Mouse (Mus musculus) midbrain, embryonic 10.5 days (tissue): ENCODE measurements around the gene Slc29a1. TPM values are rescaled to one million over a fixed set of nuclear protein-coding genes. Genes with fewer than 3 reads are reported as not detected.

Experiments
- DNase-seq: peaks from one replicate; pipeline ENCODE4 v3.0.0-alpha.2; 2017; ENCODE audit warnings: low spot score
- H3K27ac ChIP-seq: fragments of 300-500 bp; sonication (generic); replicated peaks from 2 replicates; pipeline ENCODE4 v1.5.1; 2016; ENCODE audit warnings: mild to moderate bottlenecking
- H3K27me3 ChIP-seq: fragments of 300-500 bp; sonication (generic); 2 replicates; pipeline ENCODE4 v1.6.1; 2016; ENCODE audit warnings: low read depth, mild to moderate bottlenecking; ENCODE audit not compliant: poor library complexity, severe bottlenecking
- H3K36me3 ChIP-seq: fragments of 300-500 bp; sonication (generic); 2 replicates; pipeline ENCODE4 v1.6.1; 2016; ENCODE audit warnings: mild to moderate bottlenecking, moderate library complexity
- H3K4me1 ChIP-seq: fragments of 300-500 bp; sonication (generic); 2 replicates; pipeline ENCODE4 v1.6.1; 2016
- H3K4me3 ChIP-seq: fragments of 300-500 bp; sonication (generic); 2 replicates; pipeline ENCODE4 v1.5.1; 2016; ENCODE audit warnings: mild to moderate bottlenecking, moderate library complexity
- H3K9me3 ChIP-seq: fragments of 300-500 bp; sonication (generic); replicated peaks from 2 replicates; pipeline ENCODE4 v1.6.1; 2016; ENCODE audit warnings: mild to moderate bottlenecking
- WGBS: fragments of 180-500 bp; shearing (Covaris S2); methylation state at CpG from one replicate; pipeline ENCODE4 v1.1.7; 2016; 5-methylcytosine and 5-hydroxymethylcytosine counted together
- polyA plus RNA-seq: library from polyadenylated mRNA; unstranded; fragments of >200 nt; fragmentation: Nextera tagmentation; extraction: Ambion mirVana; gene quantifications from 2 replicates; pipeline ENCODE4 v1.2.1, GENCODE M21; 2016

Slc29a1 gene
- polyA plus RNA-seq, 1 experiment from 2014 or later = 70.6 TPM

- Histone ChIP-seq H3K36me3 (peaks cover 3% of the 10 kb centered on the region; the same call in 1 of the 2 replicates), H3K4me1 (peaks cover 45% of the 10 kb centered on the region), H3K9me3 (no peaks in the 10 kb centered on the region), H3K27me3 (peaks cover 28% of the 10 kb centered on the region), H3K4me3 (0 out of 2 replicates have a peak overlapping the region, but pooled peaks have one; percentile 8), H3K27ac (no peak overlapping the region)
- 71% methylated on average over 16 of the region's 16 CpGs for WGBS
- no peak for DNase-seq
These were observed 41.2 kb downstream of the Slc29a1 start for GRCm38 (mm10) chr17:45557998-45558862.

DNA sequence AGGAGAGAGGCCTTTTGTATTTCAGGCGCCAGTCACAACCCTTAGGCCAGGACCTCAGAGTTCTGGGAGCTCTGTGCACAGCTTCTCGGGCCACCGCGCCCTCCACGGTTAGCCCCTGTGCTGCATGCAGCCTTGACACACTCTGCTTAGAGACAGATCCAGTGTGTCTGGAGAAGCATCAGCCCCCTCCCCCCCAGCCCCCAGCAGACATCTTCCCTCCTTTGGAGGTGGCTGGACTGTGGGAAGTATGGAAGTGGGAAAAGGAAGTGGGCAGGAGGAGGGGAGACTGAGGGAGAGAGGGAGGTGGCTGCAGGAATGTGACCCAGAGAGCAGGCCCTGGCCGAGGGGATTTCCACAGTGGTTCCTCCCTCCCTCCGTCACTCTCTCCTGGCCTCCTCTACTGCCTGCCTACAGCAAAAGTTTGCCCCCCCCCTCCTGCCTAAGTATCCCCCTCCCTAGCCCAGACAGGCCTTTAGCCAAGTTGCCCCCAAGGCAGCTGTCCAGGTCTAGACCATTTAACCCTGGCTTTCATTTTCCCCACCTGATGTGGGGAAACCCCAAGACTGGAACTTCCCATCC, 42.1 kb downstream of the Slc29a1 start:
- H3K4me3 ChIP-seq = peak overlapping the region; percentile 78
- 72% methylated on average over 7 of the region's 7 CpGs for WGBS
- no peak overlapping the region; the same call in 1 of the 2 replicates for H3K27ac ChIP-seq
- H3K9me3 ChIP-seq = no peaks in the 10 kb centered on the region
- peaks cover 28% of the 10 kb centered on the region for H3K27me3 ChIP-seq
- DNase-seq = no peak
- H3K4me1 ChIP-seq = peaks cover 45% of the 10 kb centered on the region
- H3K36me3 ChIP-seq = peaks cover 3% of the 10 kb centered on the region; the same call in 1 of the 2 replicates

- 74% methylated on average over 3 of the region's 3 CpGs for WGBS
- peak overlapping the region; percentile 78 for H3K4me3 ChIP-seq
- DNase-seq = no peak
- H3K9me3 ChIP-seq = no peaks in the 10 kb centered on the region
- H3K4me1 ChIP-seq = peaks cover 51% of the 10 kb centered on the region
- peaks cover 28% of the 10 kb centered on the region for H3K27me3 ChIP-seq
- peaks cover 3% of the 10 kb centered on the region; the same call in 1 of the 2 replicates for H3K36me3 ChIP-seq
- no peak overlapping the region for H3K27ac ChIP-seq
These were observed 42.7 kb downstream of the Slc29a1 start for GRCm38 (mm10) chr17:45556514-45557245.

DNA sequence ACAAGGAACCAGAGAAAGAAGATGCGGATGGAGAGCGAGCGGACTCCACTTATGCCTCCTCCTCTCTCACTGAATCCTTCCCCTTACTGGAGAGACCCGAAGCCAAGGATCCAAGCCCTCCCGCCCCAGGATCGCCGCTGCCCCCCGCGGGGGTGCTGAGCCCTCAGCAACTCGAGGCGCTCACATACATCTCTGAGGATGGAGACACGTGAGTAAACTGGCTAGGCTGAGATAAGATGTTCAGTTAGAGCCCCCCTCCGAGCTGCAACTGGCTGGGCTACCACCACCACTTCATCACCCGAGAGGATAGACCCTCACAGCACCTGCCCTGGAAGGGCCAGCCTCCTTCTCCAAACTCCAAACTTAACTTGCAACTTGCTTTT, 43.3 kb downstream of the Slc29a1 start:
- Histone ChIP-seq H3K4me1 (peaks cover 57% of the 10 kb centered on the region), H3K4me3 (peak overlapping the region; percentile 78), H3K27me3 (peaks cover 28% of the 10 kb centered on the region), H3K27ac (peak overlapping the region; percentile 81), H3K36me3 (peaks cover 3% of the 10 kb centered on the region; the same call in 1 of the 2 replicates), H3K9me3 (no peaks in the 10 kb centered on the region)
- 3% methylated on average over 14 of the region's 14 CpGs for WGBS
- no peak for DNase-seq

DNA sequence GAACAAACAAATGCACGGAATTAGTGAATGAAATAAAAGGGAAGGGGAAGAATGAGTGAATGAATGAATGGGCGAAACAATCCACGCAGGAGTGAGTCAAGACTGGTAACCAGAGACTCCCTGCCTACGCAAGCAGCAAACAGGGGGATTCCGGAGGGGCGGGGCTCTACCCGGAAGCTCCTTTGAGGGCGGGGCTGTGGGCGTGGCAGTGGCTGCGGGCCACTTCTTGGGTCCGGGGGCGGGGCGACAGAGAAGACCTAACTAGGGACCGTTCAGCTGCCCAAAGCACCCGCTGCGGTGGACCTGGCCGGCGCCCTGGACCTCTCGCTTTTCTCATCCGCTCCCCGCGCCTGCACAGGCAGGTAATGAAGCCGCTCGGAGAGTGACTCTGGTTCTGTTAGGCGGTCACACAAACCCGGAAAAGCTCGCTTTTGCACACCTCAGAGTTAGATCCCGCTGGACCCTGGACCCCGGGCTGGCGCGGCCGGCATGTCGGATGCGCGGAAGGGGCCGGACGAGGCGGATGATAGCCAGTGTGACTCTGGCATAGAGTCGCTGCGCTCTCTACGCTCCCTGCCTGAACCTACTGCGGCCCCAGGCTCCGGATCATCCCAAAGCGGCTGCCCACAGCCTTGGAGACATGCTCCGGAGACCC, 43.8 kb downstream of the Slc29a1 start, which contains the start of gene Nfkbie:
TSS of gene Nfkbie (plus strand) at position 252 of the 655 bp plus-strand sequence.
- under 1% methylated on average over 45 of the region's 45 CpGs for WGBS
- Histone ChIP-seq H3K4me1 (peaks cover 62% of the 10 kb centered on the region), H3K9me3 (no peaks in the 10 kb centered on the region), H3K27ac (peak within 1 kb of the TSS; percentile 81), H3K27me3 (peaks cover 29% of the 10 kb centered on the region), H3K4me3 (peak within 1 kb of the TSS; percentile 78), H3K36me3 (peaks cover 3% of the 10 kb centered on the region; the same call in 1 of the 2 replicates)
- peak; percentile 97 for DNase-seq

- no peak overlapping the region for H3K27ac ChIP-seq
- 59% methylated on average over 1 of the region's 1 CpGs for WGBS
- H3K27me3 ChIP-seq = peaks cover 35% of the 10 kb centered on the region
- DNase-seq = no peak
- H3K9me3 ChIP-seq = no peaks in the 10 kb centered on the region
- H3K4me3 ChIP-seq = 0 out of 2 replicates have a peak overlapping the region, but pooled peaks have one; percentile 3
- peaks cover 72% of the 10 kb centered on the region for H3K4me1 ChIP-seq
- no peaks in the 10 kb centered on the region for H3K36me3 ChIP-seq
These were observed 45.0 kb downstream of the Slc29a1 start for GRCm38 (mm10) chr17:45554420-45554819.

- Histone ChIP-seq H3K27ac (no peak overlapping the region), H3K36me3 (no peaks in the 10 kb centered on the region), H3K4me3 (no peak overlapping the region), H3K9me3 (no peaks in the 10 kb centered on the region), H3K27me3 (peaks cover 38% of the 10 kb centered on the region), H3K4me1 (peaks cover 73% of the 10 kb centered on the region)
- 91% methylated on average over 3 of the region's 3 CpGs for WGBS
- DNase-seq = no peak
These were observed 46.3 kb downstream of the Slc29a1 start for GRCm38 (mm10) chr17:45553065-45553464.

- H3K4me1 ChIP-seq = peaks cover 68% of the 10 kb centered on the region
- WGBS = 5% methylated on average over 8 of the region's 8 CpGs
- H3K9me3 ChIP-seq = no peaks in the 10 kb centered on the region
- H3K4me3 ChIP-seq = peak overlapping the region; percentile 14; the same call in 1 of the 2 replicates
- H3K27ac ChIP-seq = peak overlapping the region; percentile 23; the same call in 1 of the 2 replicates
- H3K27me3 ChIP-seq = peaks cover 39% of the 10 kb centered on the region
- peaks cover 1% of the 10 kb centered on the region for H3K36me3 ChIP-seq
- DNase-seq = peak; percentile 79
These were observed 47.5 kb downstream of the Slc29a1 start for GRCm38 (mm10) chr17:45551816-45552451.

DNA sequence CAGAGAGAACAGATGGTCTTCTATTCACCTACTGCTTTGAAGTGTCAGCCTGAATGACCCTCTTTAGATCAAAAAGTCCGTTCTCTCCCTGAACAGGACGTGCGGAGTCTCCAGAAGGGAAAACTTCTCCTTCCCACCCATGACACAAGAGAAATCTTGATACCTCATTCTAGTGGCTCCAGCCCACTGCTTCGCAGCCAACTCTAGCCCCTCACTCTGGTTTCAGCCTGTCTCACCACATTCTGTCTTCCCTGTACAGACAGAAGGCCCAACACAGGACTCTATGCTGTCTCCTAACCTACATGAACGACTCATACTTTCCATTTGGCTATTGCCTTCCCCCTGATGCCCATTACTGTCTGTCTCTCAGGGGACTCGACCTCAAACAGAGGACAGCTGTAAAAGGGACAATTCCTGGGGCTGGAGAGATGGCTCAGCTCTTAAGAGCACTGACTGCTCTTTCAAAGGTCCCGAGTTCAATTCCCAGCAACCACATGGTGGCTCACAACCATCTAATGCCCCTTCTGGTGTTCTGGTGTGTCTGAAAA, 48.1 kb downstream of the Slc29a1 start:
- H3K9me3 ChIP-seq = no peaks in the 10 kb centered on the region
- WGBS = 58% methylated on average over 7 of the region's 7 CpGs
- DNase-seq = no peak
- peaks cover 7% of the 10 kb centered on the region for H3K36me3 ChIP-seq
- peaks cover 39% of the 10 kb centered on the region for H3K27me3 ChIP-seq
- H3K27ac ChIP-seq = 0 out of 2 replicates have a peak overlapping the region, but pooled peaks have one; percentile 34
- H3K4me1 ChIP-seq = peaks cover 62% of the 10 kb centered on the region
- H3K4me3 ChIP-seq = no peak overlapping the region

DNA sequence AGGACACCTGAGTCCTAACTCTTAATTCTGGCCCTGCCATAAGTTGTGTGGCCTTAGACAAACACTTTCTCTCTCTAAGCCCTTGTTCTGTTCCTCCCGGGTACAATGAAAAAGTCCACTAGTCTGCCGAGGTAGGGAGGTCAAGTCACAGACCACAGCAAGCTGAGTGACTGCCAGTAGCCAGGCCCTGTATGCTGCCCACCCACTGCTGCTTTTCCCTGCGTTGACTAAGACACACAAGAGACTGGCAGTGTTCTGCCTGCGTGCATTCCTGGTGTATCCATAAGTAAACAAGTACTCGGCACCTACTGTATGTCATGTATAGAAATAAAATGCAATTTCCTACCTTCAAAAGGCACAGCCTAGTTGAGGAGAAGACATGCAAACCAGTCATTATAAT, 49.2 kb downstream of the Slc29a1 start:
- peaks cover 61% of the 10 kb centered on the region for H3K4me1 ChIP-seq
- H3K27ac ChIP-seq = peak overlapping the region; percentile 99
- peak; percentile 14 for DNase-seq
- H3K4me3 ChIP-seq = peak overlapping the region; percentile 96
- 31% methylated on average over 5 of the region's 5 CpGs for WGBS
- H3K27me3 ChIP-seq = peaks cover 44% of the 10 kb centered on the region
- H3K36me3 ChIP-seq = peaks cover 9% of the 10 kb centered on the region
- H3K9me3 ChIP-seq = no peaks in the 10 kb centered on the region

DNA sequence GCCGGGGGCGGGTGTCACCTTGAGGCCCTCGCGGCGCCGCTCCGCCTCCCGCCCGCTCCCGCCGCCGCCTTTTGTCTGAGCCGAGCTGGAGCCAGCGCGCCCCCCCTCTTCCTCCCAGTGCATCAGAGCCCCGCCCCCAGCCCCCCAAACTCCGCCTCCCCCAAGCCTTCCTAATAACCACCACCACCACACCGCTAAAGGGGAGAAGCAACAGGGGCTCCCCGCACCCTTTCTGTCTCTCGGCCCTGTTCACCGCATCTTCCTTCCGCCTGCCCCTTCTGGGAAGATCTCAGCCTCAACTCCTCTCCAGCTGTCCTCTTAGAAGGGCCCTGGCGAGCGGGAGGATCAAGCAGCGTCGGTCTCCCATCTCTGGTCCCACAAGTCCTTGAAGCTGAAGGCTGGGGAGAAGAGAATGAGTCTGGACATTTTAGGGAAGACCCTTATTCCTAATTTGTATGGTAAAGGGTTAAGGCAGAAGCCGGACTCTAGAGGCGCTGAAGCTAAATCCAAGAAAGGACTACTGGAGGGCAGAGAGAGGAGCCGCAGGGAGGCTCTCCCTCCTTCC, 49.7 kb downstream of the Slc29a1 start, which contains the start of gene Tmem151b:
TSS of gene Tmem151b (minus strand) at position 61 of the 565 bp plus-strand sequence.
- Histone ChIP-seq H3K4me1 (peaks cover 61% of the 10 kb centered on the region), H3K36me3 (peaks cover 14% of the 10 kb centered on the region), H3K27me3 (peaks cover 50% of the 10 kb centered on the region), H3K4me3 (peak within 1 kb of the TSS; percentile 96), H3K27ac (peak within 1 kb of the TSS; percentile 99), H3K9me3 (no peaks in the 10 kb centered on the region)
- peak; percentile 78 for DNase-seq
- under 1% methylated on average over 17 of the region's 29 CpGs for WGBS
